Mouse (Mus musculus) thymus, postnatal 0 days (tissue): Measurements from ENCODE around the gene Ins1. TPM values are rescaled to one million over a fixed set of nuclear protein-coding genes. Genes with fewer than 3 reads are reported as not detected.

ENCODE experiments used
- DNase-seq: peaks from one replicate; pipeline ENCODE4 v3.0.0-alpha.2; 2015; ENCODE audit warnings: low spot score
- polyA plus RNA-seq: library from polyadenylated mRNA; unstranded; fragments of >200 nt; fragmentation: Nextera tagmentation; extraction: Ambion mirVana; gene quantifications from 2 replicates; pipeline ENCODE4 v1.2.1, GENCODE M21; 2015

Ins1 gene
- not detected in 2 replicates for polyA plus RNA-seq

GRCm38 (mm10) chr19:52263997-52264396 lies at the start of gene Ins1:
Ins1 (plus strand) TSS chr19:52264297.
- no peak for DNase-seq
